Mouse (Mus musculus) spleen, postnatal 14 days (tissue): ENCODE measurements around the gene H2-Eb2.

ENCODE experiments used
- DNase-seq, 2 experiments: peaks; one replicate each; pipeline ENCODE4 v3.0.0; 2021 to 2022; ENCODE audit warnings: low spot score in 2 of 2

The H2-Eb2 gene

GRCm38 (mm10) chr17:34325436-34325835 is at the start of gene H2-Eb2:
TSS of gene H2-Eb2 (plus strand) at chr17:34325665.
- peak; percentile 36 to 56 for DNase-seq

DNA sequence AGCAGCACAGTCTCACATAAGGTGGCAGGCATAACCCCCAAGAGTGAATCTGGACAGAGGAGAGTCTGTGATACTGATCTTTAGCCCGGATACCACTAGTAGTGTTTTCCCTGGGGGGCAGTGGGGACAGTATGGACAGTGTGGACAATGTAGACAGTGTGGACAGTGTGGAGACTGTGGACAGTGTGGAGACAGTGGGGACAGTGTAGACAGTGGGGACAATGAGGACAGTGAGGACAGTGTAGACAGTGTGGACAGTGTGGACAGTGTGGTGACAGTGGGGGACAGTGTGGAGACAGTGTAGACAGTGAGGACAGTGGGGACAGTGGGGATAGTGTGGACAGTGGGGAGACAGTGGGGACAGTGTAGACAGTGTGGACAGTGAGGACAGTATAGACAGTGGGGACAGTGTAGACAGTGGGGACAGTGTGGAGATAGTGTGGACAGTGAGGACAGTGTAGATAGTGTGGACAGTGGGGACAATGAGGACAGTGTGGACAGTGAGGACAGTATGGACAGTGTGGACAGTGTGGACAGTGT is 44.9 kb upstream of the H2-Eb2 start:
- DNase-seq, result no peak

- DNase-seq, result no peak
Observed at GRCm38 (mm10) chr17:34281836-34282235, 43.6 kb upstream of the H2-Eb2 start.

- DNase-seq, result no peak
Observed at GRCm38 (mm10) chr17:34285371-34285770, 40.1 kb upstream of the H2-Eb2 start.

DNA sequence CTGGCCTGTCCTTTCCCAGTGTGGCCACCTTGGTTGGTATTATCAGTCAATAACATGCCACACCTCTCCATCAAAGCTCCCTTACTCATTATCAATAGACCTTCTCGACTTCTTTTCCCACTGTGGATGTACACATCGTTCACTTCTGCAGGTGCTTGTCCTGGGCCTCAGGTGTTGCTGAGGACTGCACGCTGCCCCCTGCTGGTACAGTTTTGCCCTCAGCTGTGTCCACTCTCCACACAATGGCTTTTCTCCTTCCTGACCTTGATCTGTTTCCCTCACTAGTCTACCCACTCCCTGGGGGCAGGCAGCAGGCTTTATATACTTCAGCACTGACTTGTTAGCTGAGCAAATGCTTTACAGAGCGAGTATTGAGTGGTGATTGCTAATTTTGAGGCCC is 39.6 kb upstream of the H2-Eb2 start:
- peak in 1 of 2 experiments; percentile 55 for DNase-seq

DNA sequence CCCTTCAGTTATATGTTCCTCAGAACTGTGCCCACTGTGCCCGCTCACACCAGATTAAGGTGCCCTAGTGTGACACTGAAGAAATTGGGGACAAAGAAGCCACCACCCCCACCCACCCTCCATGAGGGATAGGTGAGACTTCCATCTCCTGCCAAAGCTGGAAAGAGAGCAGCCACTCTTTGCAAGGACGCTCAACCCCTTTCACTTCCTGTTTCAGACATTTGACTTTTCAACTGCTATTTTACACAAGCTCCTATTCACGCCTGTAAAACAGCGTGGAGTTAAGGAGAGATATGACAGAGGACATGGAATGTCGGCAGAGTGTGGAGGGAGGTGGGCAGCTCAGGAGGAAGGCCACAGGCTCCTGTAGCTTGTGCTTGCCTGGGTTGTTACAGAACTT is 39.0 kb upstream of the H2-Eb2 start:
- no peak for DNase-seq

DNA sequence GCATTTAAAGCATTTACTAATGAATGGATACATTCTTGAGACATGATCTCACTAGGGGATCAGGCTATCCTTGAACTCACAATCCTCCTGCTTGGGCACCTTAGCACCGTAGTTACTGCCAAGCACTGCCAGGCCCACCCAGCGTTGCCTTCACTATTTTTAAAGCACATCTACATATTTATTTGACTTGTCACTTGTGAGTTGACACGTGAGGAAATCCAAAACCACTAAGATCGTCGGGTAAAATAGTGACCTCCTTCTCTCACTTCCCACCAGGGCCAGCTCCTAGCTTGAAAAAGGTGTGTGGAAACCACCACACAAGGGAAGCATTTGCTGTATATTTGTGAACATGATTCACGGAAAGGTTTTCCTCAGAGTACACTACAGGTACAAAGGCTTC is 38.5 kb upstream of the H2-Eb2 start:
- no peak for DNase-seq

GRCm38 (mm10) chr17:34287648-34288047 is 37.8 kb upstream of the H2-Eb2 start, which contains the start of gene H2-Aa:
TSS of gene H2-Aa (minus strand) at chr17:34287823.
- peak; percentile 61 to 78 for DNase-seq

DNA sequence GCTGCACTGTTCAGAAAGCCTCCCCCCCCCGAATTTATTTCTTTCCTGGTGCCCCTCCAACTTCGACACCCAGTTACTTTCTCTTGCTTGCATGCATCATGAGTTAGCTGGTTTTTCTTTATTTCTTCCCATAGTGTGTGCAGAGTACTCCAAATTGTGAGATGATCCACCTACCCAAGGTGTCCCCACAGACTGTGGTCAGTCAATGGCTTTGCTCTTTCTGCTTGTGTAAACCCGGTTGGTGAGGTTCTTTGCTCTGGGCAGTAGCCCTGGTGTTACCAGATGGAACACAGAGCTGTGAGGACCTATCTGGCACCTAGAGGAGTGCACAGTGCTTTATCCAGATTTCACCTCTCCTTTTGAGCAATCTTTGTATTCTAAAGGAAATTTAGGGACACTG is 37.3 kb upstream of the H2-Eb2 start:
- no peak for DNase-seq

DNA sequence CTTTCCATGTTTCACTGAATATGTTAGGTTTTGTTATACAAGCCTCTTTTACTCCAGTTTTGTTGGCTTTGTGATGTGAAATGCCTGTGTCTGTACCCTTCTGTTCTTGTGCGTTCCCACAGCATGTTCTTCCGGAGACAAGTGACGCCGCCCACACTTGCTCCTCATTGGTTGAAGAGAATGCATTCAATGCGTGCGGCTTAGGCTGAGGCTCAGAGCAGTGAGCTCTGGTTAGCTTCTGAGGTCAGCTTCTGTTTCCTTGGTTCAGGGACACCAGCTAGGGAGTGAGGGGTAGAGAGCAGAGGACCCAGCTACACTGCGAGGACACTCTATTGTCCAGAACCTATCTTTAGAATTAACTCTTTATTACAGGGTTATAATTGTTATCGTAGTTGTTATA is 33.9 kb upstream of the H2-Eb2 start:
- DNase-seq, result peak; percentile 61 to 78

DNA sequence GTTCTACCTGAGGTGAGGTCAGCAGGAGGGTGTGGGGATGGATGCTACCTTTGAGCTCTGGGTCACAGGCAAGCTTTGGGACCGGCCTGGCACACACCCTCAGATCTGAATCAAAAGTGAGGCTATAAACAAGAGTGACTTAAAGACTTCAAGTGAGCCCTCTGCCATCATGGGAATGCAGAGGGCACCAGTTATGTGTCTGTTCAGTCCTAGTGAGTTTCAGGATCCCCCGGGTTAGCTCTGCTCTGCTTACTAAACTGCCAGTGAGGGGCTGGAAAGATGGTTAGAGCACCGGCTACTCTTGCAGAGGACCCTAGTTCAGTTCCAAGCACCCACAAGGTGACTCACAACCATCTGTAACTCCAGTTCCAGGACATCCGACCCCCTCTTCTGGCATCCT is 32.9 kb upstream of the H2-Eb2 start:
- no peak for DNase-seq

- DNase-seq, result peak in 1 of 2 experiments; percentile 43
Observed at GRCm38 (mm10) chr17:34293533-34293932, 31.9 kb upstream of the H2-Eb2 start.

DNA sequence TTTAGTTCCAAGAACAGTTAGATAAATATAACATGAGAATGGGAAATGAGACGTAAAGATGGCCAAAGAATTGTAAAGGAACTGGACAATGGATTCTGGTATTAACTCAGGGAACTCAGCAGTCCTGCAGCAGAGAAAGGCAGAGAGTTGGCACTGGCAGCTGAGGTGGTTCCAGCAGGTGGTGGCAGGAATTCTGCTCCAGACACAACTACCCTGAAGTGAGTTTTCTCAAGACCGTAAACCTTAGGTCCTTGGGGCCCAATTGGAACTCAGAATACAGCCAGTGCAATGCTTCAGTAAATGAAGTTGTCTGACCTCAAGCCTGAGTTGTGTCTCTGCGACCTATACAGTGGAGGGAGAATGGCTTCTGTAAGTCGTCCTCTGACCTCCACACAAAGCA is 31.2 kb upstream of the H2-Eb2 start:
- no peak for DNase-seq

DNA sequence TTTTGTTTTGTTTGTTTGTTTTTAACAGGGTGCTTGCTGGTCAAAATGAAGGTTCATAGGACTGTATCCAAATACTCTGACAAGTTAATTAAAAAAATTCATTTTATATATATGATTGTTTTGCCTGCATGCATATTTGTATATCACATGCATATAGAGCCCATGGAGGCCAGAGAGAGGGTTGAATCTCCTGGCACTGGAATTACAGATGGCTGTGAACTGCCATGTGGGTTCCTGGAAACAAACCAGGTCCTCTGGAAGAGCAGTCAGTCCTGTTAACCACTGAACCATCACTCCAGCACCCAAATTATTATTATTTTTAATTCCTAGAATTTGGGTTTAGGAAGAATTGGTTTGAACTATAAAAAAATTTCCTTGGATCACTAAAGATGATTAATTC is 30.2 kb upstream of the H2-Eb2 start:
- DNase-seq, result no peak

DNA sequence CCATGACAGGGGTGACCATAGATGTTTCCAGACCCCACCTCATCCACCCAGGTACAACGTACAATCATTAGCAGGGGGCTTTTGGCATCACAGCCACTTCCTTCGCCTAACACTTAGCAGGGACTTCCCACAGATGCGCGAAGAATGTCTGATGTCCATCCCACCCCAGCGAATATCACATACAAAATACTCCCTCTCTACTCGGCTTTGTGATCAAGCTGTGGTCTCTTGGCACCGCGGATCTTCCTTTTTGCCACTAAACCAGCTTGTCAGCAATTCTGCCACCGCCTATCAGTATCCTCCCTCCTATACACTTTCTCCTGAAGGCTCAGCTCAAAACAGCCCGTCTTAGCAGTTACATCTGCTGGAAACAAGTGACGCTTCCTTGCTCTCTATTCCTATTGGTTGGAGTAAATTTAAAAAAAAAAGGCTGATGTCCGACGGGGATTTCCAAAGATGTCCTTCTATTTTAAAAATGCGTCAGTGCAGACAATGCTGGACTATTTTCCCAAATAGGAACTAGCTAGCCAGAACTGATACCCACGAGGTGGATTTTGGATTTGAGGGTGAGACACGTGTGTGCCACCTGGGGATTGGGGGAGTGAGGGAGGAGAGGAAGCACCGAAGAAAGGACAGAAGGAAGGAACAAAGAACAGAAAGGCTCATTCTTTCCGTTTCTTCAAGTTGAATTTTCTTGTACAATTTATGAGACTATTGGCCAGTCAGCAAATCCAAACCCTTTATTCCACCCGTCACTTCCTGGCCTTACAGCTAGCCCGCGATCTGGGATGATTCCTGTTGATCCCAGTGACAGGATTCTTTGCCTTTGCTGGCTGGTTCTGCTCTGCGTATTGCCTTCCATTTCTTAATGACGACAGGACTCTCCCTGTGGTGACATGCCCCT is 29.3 kb upstream of the H2-Eb2 start:
- DNase-seq, result no peak

DNA sequence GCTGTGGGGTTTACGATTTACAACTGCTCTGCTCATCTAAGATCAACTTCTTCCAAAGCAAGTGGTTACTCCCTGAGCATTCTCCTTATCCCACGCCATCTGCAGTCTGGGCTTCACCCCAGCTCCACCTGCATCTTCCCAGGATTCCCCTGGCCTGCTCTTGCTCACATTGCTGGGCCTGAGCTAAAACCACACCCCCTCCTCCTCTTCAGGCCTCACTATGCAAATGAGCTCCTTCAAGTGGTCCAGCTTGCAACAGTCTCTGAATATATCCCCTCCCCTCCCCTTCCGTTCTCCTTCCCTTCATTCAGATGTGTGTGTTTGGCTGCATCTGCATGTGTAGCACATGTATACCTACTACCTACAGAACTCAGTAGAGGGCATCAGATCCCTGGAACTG is 26.1 kb upstream of the H2-Eb2 start:
- no peak for DNase-seq

DNA sequence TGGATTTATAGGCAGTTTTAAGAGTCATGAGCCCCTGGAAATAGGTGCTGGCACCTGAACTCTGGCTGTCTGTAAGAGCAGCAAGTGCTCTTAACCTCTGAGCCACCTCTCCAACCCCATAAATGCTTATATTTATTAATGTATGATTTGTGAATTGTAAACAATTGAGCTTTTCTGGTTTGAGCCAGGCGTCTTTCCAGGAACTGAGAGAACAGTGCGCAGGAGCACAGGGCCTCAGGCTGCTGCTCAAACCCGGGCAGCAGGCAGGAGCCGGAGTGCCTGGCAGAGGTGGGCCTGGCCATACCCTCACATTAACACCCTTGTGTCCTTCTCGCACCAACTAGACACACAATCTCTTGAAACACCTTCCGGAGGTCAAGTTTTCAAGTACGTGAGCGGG is 25.4 kb upstream of the H2-Eb2 start:
- DNase-seq, result no peak

- peak in 1 of 2 experiments; percentile 60 for DNase-seq
Observed at GRCm38 (mm10) chr17:34300691-34301566, 24.5 kb upstream of the H2-Eb2 start.

GRCm38 (mm10) chr17:34301670-34302190 is 23.7 kb upstream of the H2-Eb2 start:
- no peak for DNase-seq

DNA sequence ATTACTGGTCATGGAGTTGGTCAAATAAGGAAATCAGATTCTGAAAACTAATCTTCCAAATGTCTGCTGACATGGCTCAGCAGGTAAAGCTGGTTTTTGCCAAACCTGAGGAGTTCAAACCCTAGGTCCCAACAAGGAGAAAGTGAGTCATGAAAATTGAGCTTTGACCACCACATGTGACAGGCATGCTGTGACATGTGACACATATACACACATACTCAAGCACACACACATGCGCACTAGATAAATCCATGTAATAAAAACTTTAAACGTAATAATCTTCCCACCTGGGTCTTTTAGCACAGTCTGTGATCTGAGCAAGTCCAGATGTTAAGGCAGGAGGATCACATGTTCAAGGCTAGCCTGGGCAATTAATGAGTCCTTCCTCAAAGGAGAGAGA is 21.7 kb upstream of the H2-Eb2 start:
- no peak for DNase-seq

- peak in 1 of 2 experiments; percentile 55 for DNase-seq
Observed at GRCm38 (mm10) chr17:34304751-34305150, 20.7 kb upstream of the H2-Eb2 start.
